Mouse (Mus musculus): ENCODE data around the gene Appl1. TPM values are rescaled to one million over a fixed set of nuclear protein-coding genes. Genes with fewer than 3 reads are reported as not detected.

Appl1 gene
- polyA plus RNA-seq, 1 experiment = 5.4 TPM

- 9% methylated on average over 11 of the region's 11 CpGs for WGBS
- no peak overlapping the region for H3K4me3 ChIP-seq (ENCODE audit: insufficient read depth, low read depth, low read length)
- peak; percentile 49 for DNase-seq
- H3K4me1 ChIP-seq (ENCODE audit: control insufficient read depth, insufficient read depth, low read length) = no peaks in the 10 kb centered on the region
- no peaks in the 10 kb centered on the region for H3K36me3 ChIP-seq (ENCODE audit: control insufficient read depth, insufficient read depth, low read length)
- H3K27ac ChIP-seq (ENCODE audit: insufficient read depth, low read depth, low read length) = no peak overlapping the region
- TF ChIP-seq POLR2A (IDR thresholded peaks at IDR 0.05; ENCODE audit: low read depth, low read length) (no peak), CTCF (conservative IDR thresholded peaks at IDR 0.05; ENCODE audit: insufficient read depth, insufficient read length, low read depth, low read length) (no peak)
- no peaks in the 10 kb centered on the region for H3K27me3 ChIP-seq (replicated peaks; ENCODE audit: control insufficient read depth, insufficient read depth, low read length)
Measured at GRCm38 (mm10) chr14:27000386-27000785, 29.4 kb upstream of the Appl1 start.

- Histone ChIP-seq H3K36me3 (ENCODE audit: control insufficient read depth, insufficient read depth, low read length) (no peaks in the 10 kb centered on the region), H3K27me3 (replicated peaks; ENCODE audit: control insufficient read depth, insufficient read depth, low read length) (no peaks in the 10 kb centered on the region), H3K27ac (ENCODE audit: insufficient read depth, low read depth, low read length) (no peak overlapping the region), H3K4me3 (ENCODE audit: insufficient read depth, low read depth, low read length) (no peak overlapping the region), H3K4me1 (ENCODE audit: control insufficient read depth, insufficient read depth, low read length) (peaks cover 6% of the 10 kb centered on the region; the same call in 1 of the 2 replicates)
- DNase-seq = no peak
- TF ChIP-seq CTCF (conservative IDR thresholded peaks at IDR 0.05; ENCODE audit: insufficient read depth, insufficient read length, low read depth, low read length) (no peak), POLR2A (IDR thresholded peaks at IDR 0.05; ENCODE audit: low read depth, low read length) (no peak)
Measured at GRCm38 (mm10) chr14:26996257-26996656, 25.2 kb upstream of the Appl1 start.

- H3K36me3 ChIP-seq (ENCODE audit: control insufficient read depth, insufficient read depth, low read length) = no peaks in the 10 kb centered on the region
- H3K4me3 ChIP-seq (ENCODE audit: insufficient read depth, low read depth, low read length) = peak within 1 kb of the TSS; percentile 38; the same call in 1 of the 2 replicates
- no peak within 1 kb of the TSS for H3K27ac ChIP-seq (ENCODE audit: insufficient read depth, low read depth, low read length)
- H3K27me3 ChIP-seq (replicated peaks; ENCODE audit: control insufficient read depth, insufficient read depth, low read length) = no peaks in the 10 kb centered on the region
- 10% methylated on average over 16 of the region's 16 CpGs for WGBS
- DNase-seq = peak; percentile 57
- H3K4me1 ChIP-seq (ENCODE audit: control insufficient read depth, insufficient read depth, low read length) = peaks cover 6% of the 10 kb centered on the region; the same call in 1 of the 2 replicates
- TF ChIP-seq POLR2A (IDR thresholded peaks at IDR 0.05; ENCODE audit: low read depth, low read length) (no peak), CTCF (conservative IDR thresholded peaks at IDR 0.05; ENCODE audit: insufficient read depth, insufficient read length, low read depth, low read length) (no peak)
Measured at GRCm38 (mm10) chr14:26994211-26994741, 23.2 kb upstream of the Appl1 start, which contains the start of gene Hesx1. Gene Hesx1 (plus strand): TSS chr14:26994416.

GRCm38 (mm10) chr14:26993427-26993826, 22.4 kb upstream of the Appl1 start:
- no peak for TF ChIP-seq POLR2A (IDR thresholded peaks at IDR 0.05; ENCODE audit: low read depth, low read length)
- no peak for TF ChIP-seq CTCF (conservative IDR thresholded peaks at IDR 0.05; ENCODE audit: insufficient read depth, insufficient read length, low read depth, low read length)
- WGBS = 42% methylated on average over 3 of the region's 3 CpGs
- Histone ChIP-seq H3K27me3 (replicated peaks; ENCODE audit: control insufficient read depth, insufficient read depth, low read length) (no peaks in the 10 kb centered on the region), H3K36me3 (ENCODE audit: control insufficient read depth, insufficient read depth, low read length) (no peaks in the 10 kb centered on the region), H3K27ac (ENCODE audit: insufficient read depth, low read depth, low read length) (no peak overlapping the region), H3K4me3 (ENCODE audit: insufficient read depth, low read depth, low read length) (no peak overlapping the region), H3K4me1 (ENCODE audit: control insufficient read depth, insufficient read depth, low read length) (peaks cover 6% of the 10 kb centered on the region; the same call in 1 of the 2 replicates)
- peak; percentile 19 for DNase-seq

GRCm38 (mm10) chr14:26991622-26992021, 20.6 kb upstream of the Appl1 start:
- WGBS = 37% methylated on average over 18 of the region's 18 CpGs
- no peaks in the 10 kb centered on the region for H3K27me3 ChIP-seq (replicated peaks; ENCODE audit: control insufficient read depth, insufficient read depth, low read length)
- H3K4me3 ChIP-seq (ENCODE audit: insufficient read depth, low read depth, low read length) = no peak overlapping the region
- no peaks in the 10 kb centered on the region for H3K36me3 ChIP-seq (ENCODE audit: control insufficient read depth, insufficient read depth, low read length)
- peaks cover 6% of the 10 kb centered on the region; the same call in 1 of the 2 replicates for H3K4me1 ChIP-seq (ENCODE audit: control insufficient read depth, insufficient read depth, low read length)
- no peak for TF ChIP-seq POLR2A (IDR thresholded peaks at IDR 0.05; ENCODE audit: low read depth, low read length)
- no peak for TF ChIP-seq CTCF (conservative IDR thresholded peaks at IDR 0.05; ENCODE audit: insufficient read depth, insufficient read length, low read depth, low read length)
- peak; percentile 38 for DNase-seq
- no peak overlapping the region for H3K27ac ChIP-seq (ENCODE audit: insufficient read depth, low read depth, low read length)

- no peak overlapping the region for H3K4me3 ChIP-seq (ENCODE audit: insufficient read depth, low read depth, low read length)
- H3K4me1 ChIP-seq (ENCODE audit: control insufficient read depth, insufficient read depth, low read length) = no peaks in the 10 kb centered on the region
- H3K27me3 ChIP-seq (replicated peaks; ENCODE audit: control insufficient read depth, insufficient read depth, low read length) = no peaks in the 10 kb centered on the region; the same call in 1 of the 2 replicates
- no peak for DNase-seq
- H3K27ac ChIP-seq (ENCODE audit: insufficient read depth, low read depth, low read length) = no peak overlapping the region
- 73% methylated on average over 2 of the region's 2 CpGs for WGBS
- H3K36me3 ChIP-seq (ENCODE audit: control insufficient read depth, insufficient read depth, low read length) = no peaks in the 10 kb centered on the region
- TF ChIP-seq POLR2A (IDR thresholded peaks at IDR 0.05; ENCODE audit: low read depth, low read length) (no peak), CTCF (conservative IDR thresholded peaks at IDR 0.05; ENCODE audit: insufficient read depth, insufficient read length, low read depth, low read length) (peak; percentile 53)
Measured at GRCm38 (mm10) chr14:26988694-26989093, 17.7 kb upstream of the Appl1 start.

- Histone ChIP-seq H3K4me1 (ENCODE audit: control insufficient read depth, insufficient read depth, low read length) (no peaks in the 10 kb centered on the region), H3K27me3 (replicated peaks; ENCODE audit: control insufficient read depth, insufficient read depth, low read length) (no peaks in the 10 kb centered on the region; the same call in 1 of the 2 replicates), H3K4me3 (ENCODE audit: insufficient read depth, low read depth, low read length) (no peak overlapping the region), H3K27ac (ENCODE audit: insufficient read depth, low read depth, low read length) (peak overlapping the region; percentile 63; the same call in 1 of the 2 replicates), H3K36me3 (ENCODE audit: control insufficient read depth, insufficient read depth, low read length) (no peaks in the 10 kb centered on the region)
- no peak for DNase-seq
- WGBS = 60% methylated on average over 5 of the region's 5 CpGs
- TF ChIP-seq POLR2A (IDR thresholded peaks at IDR 0.05; ENCODE audit: low read depth, low read length) = no peak
- no peak for TF ChIP-seq CTCF (conservative IDR thresholded peaks at IDR 0.05; ENCODE audit: insufficient read depth, insufficient read length, low read depth, low read length)
Measured at GRCm38 (mm10) chr14:26982150-26982530, 11.1 kb upstream of the Appl1 start.

All from kidney, adult 2 months (tissue).